Mouse (Mus musculus): Measurements from ENCODE around the gene Agap1. TPM values are rescaled to one million over a fixed set of nuclear protein-coding genes. Genes with fewer than 3 reads are reported as not detected.

Gene Agap1
- polyA plus RNA-seq, 1 experiment from 2014 or later: 42.6 TPM

- H3K27me3 ChIP-seq (replicated peaks): no peaks in the 10 kb centered on the region
- no peak overlapping the region for H3K9ac ChIP-seq (replicated peaks)
- peaks cover 6% of the 10 kb centered on the region; the same call in 1 of the 2 replicates for H3K36me3 ChIP-seq
- 83% methylated on average over 4 of the region's 4 CpGs for WGBS
- ATAC-seq (ENCODE audit: low FRiP score): no peak
- H3K4me2 ChIP-seq: no peak overlapping the region
- peaks cover 35% of the 10 kb centered on the region for H3K4me1 ChIP-seq
- H3K27ac ChIP-seq (replicated peaks): no peak overlapping the region
- H3K9me3 ChIP-seq (replicated peaks): no peaks in the 10 kb centered on the region
- no peak overlapping the region for H3K4me3 ChIP-seq (replicated peaks)
Observed at GRCm38 (mm10) chr1:89593219-89593618, 138.6 kb downstream of the Agap1 start.

- no peak overlapping the region for H3K9ac ChIP-seq (replicated peaks)
- no peaks in the 10 kb centered on the region for H3K27me3 ChIP-seq (replicated peaks)
- peaks cover 6% of the 10 kb centered on the region; the same call in 1 of the 2 replicates for H3K36me3 ChIP-seq
- ATAC-seq (ENCODE audit: low FRiP score): no peak
- 93% methylated on average over 8 of the region's 8 CpGs for WGBS
- H3K27ac ChIP-seq (replicated peaks): no peak overlapping the region
- H3K9me3 ChIP-seq (replicated peaks): no peaks in the 10 kb centered on the region
- peaks cover 52% of the 10 kb centered on the region for H3K4me1 ChIP-seq
- H3K4me3 ChIP-seq (replicated peaks): no peak overlapping the region
- H3K4me2 ChIP-seq: no peak overlapping the region
Observed at GRCm38 (mm10) chr1:89594999-89595398, 140.4 kb downstream of the Agap1 start.

GRCm38 (mm10) chr1:89595421-89595820 lies 140.8 kb downstream of the Agap1 start:
- Histone ChIP-seq H3K27ac (replicated peaks) (no peak overlapping the region), H3K4me2 (no peak overlapping the region), H3K9ac (replicated peaks) (no peak overlapping the region), H3K36me3 (peaks cover 6% of the 10 kb centered on the region; the same call in 1 of the 2 replicates), H3K4me3 (replicated peaks) (no peak overlapping the region), H3K27me3 (replicated peaks) (no peaks in the 10 kb centered on the region), H3K4me1 (peaks cover 56% of the 10 kb centered on the region), H3K9me3 (replicated peaks) (no peaks in the 10 kb centered on the region)
- 93% methylated on average over 7 of the region's 7 CpGs for WGBS
- no peak for ATAC-seq (ENCODE audit: low FRiP score)

- H3K4me3 ChIP-seq (replicated peaks): no peak overlapping the region
- WGBS: 95% methylated on average over 2 of the region's 2 CpGs
- no peak overlapping the region for H3K27ac ChIP-seq (replicated peaks)
- no peak overlapping the region for H3K4me2 ChIP-seq
- H3K4me1 ChIP-seq: peaks cover 64% of the 10 kb centered on the region
- H3K36me3 ChIP-seq: peaks cover 6% of the 10 kb centered on the region; the same call in 1 of the 2 replicates
- H3K9me3 ChIP-seq (replicated peaks): no peaks in the 10 kb centered on the region
- H3K9ac ChIP-seq (replicated peaks): no peak overlapping the region
- ATAC-seq (ENCODE audit: low FRiP score): no peak
- H3K27me3 ChIP-seq (replicated peaks): no peaks in the 10 kb centered on the region
Observed at GRCm38 (mm10) chr1:89596223-89596622, 141.6 kb downstream of the Agap1 start.

GRCm38 (mm10) chr1:89598906-89599305 lies 144.3 kb downstream of the Agap1 start:
- Histone ChIP-seq H3K9ac (replicated peaks) (no peak overlapping the region), H3K27me3 (replicated peaks) (no peaks in the 10 kb centered on the region), H3K36me3 (no peaks in the 10 kb centered on the region), H3K9me3 (replicated peaks) (no peaks in the 10 kb centered on the region), H3K27ac (replicated peaks) (0 out of 2 replicates have a peak overlapping the region, but pooled peaks have one; percentile 2), H3K4me2 (no peak overlapping the region), H3K4me1 (peaks cover 80% of the 10 kb centered on the region), H3K4me3 (replicated peaks) (no peak overlapping the region)
- 68% methylated on average over 5 of the region's 5 CpGs for WGBS
- no peak for ATAC-seq (ENCODE audit: low FRiP score)

- Histone ChIP-seq H3K9me3 (replicated peaks) (no peaks in the 10 kb centered on the region), H3K36me3 (no peaks in the 10 kb centered on the region), H3K4me1 (peaks cover 77% of the 10 kb centered on the region), H3K4me2 (no peak overlapping the region), H3K9ac (replicated peaks) (no peak overlapping the region; the same call in 1 of the 2 replicates), H3K4me3 (replicated peaks) (no peak overlapping the region), H3K27me3 (replicated peaks) (no peaks in the 10 kb centered on the region), H3K27ac (replicated peaks) (peak overlapping the region; percentile 54; the same call in 1 of the 2 replicates)
- 80% methylated on average over 11 of the region's 11 CpGs for WGBS
- ATAC-seq (ENCODE audit: low FRiP score): no peak
Observed at GRCm38 (mm10) chr1:89599983-89600741, 145.6 kb downstream of the Agap1 start.

GRCm38 (mm10) chr1:89601349-89601748 lies 146.7 kb downstream of the Agap1 start:
- no peaks in the 10 kb centered on the region for H3K9me3 ChIP-seq (replicated peaks)
- H3K36me3 ChIP-seq: 0 out of 2 replicates have a peak, but pooled peaks cover 4% of the 10 kb centered on the region
- H3K27me3 ChIP-seq (replicated peaks): no peaks in the 10 kb centered on the region
- H3K4me1 ChIP-seq: peaks cover 80% of the 10 kb centered on the region
- H3K9ac ChIP-seq (replicated peaks): no peak overlapping the region
- H3K27ac ChIP-seq (replicated peaks): no peak overlapping the region
- WGBS: 85% methylated on average over 7 of the region's 7 CpGs
- no peak for ATAC-seq (ENCODE audit: low FRiP score)
- no peak overlapping the region for H3K4me2 ChIP-seq
- H3K4me3 ChIP-seq (replicated peaks): no peak overlapping the region

- H3K36me3 ChIP-seq: 0 out of 2 replicates have a peak, but pooled peaks cover 4% of the 10 kb centered on the region
- 54% methylated on average over 7 of the region's 7 CpGs for WGBS
- H3K4me1 ChIP-seq: peaks cover 79% of the 10 kb centered on the region
- H3K4me2 ChIP-seq: no peak overlapping the region
- H3K27me3 ChIP-seq (replicated peaks): no peaks in the 10 kb centered on the region
- no peak overlapping the region for H3K27ac ChIP-seq (replicated peaks)
- no peak overlapping the region for H3K9ac ChIP-seq (replicated peaks)
- H3K9me3 ChIP-seq (replicated peaks): no peaks in the 10 kb centered on the region
- no peak overlapping the region for H3K4me3 ChIP-seq (replicated peaks)
- ATAC-seq (ENCODE audit: low FRiP score): no peak
Observed at GRCm38 (mm10) chr1:89602879-89603278, 148.3 kb downstream of the Agap1 start.

- Histone ChIP-seq H3K4me1 (peaks cover 53% of the 10 kb centered on the region), H3K36me3 (peaks cover 26% of the 10 kb centered on the region), H3K9me3 (replicated peaks) (no peaks in the 10 kb centered on the region), H3K4me2 (no peak overlapping the region), H3K27ac (replicated peaks) (peak overlapping the region; percentile 23; the same call in 1 of the 2 replicates), H3K27me3 (replicated peaks) (no peaks in the 10 kb centered on the region), H3K9ac (replicated peaks) (no peak overlapping the region), H3K4me3 (replicated peaks) (no peak overlapping the region)
- ATAC-seq (ENCODE audit: low FRiP score): peak; percentile 21; the same call in 1 of the 2 replicates
- 33% methylated on average over 5 of the region's 5 CpGs for whole genome bisulfite sequencing
Observed at GRCm38 (mm10) chr1:89606612-89607011, 152.0 kb downstream of the Agap1 start.

- no peak overlapping the region for H3K4me2 ChIP-seq
- H3K9ac ChIP-seq (replicated peaks): no peak overlapping the region
- WGBS: 100% methylated on average over 4 of the region's 4 CpGs
- no peak overlapping the region for H3K4me3 ChIP-seq (replicated peaks)
- H3K36me3 ChIP-seq: peaks cover 37% of the 10 kb centered on the region
- H3K4me1 ChIP-seq: peaks cover 40% of the 10 kb centered on the region
- no peaks in the 10 kb centered on the region; the same call in 1 of the 2 replicates for H3K9me3 ChIP-seq (replicated peaks)
- no peak for ATAC-seq (ENCODE audit: low FRiP score)
- no peaks in the 10 kb centered on the region for H3K27me3 ChIP-seq (replicated peaks)
- no peak overlapping the region for H3K27ac ChIP-seq (replicated peaks)
Observed at GRCm38 (mm10) chr1:89608766-89609165, 154.2 kb downstream of the Agap1 start.

- H3K27ac ChIP-seq (replicated peaks): no peak overlapping the region
- no peak for ATAC-seq (ENCODE audit: low FRiP score)
- no peak overlapping the region for H3K9ac ChIP-seq (replicated peaks)
- peaks cover 30% of the 10 kb centered on the region for H3K4me1 ChIP-seq
- no peaks in the 10 kb centered on the region; the same call in 1 of the 2 replicates for H3K9me3 ChIP-seq (replicated peaks)
- 93% methylated on average over 5 of the region's 5 CpGs for WGBS
- H3K27me3 ChIP-seq (replicated peaks): no peaks in the 10 kb centered on the region
- H3K36me3 ChIP-seq: peaks cover 39% of the 10 kb centered on the region
- no peak overlapping the region for H3K4me2 ChIP-seq
- H3K4me3 ChIP-seq (replicated peaks): no peak overlapping the region
Observed at GRCm38 (mm10) chr1:89609964-89610363, 155.4 kb downstream of the Agap1 start.

- WGBS: 82% methylated on average over 6 of the region's 6 CpGs
- Histone ChIP-seq H3K4me2 (no peak overlapping the region), H3K9me3 (replicated peaks) (no peaks in the 10 kb centered on the region; the same call in 1 of the 2 replicates), H3K27me3 (replicated peaks) (no peaks in the 10 kb centered on the region), H3K9ac (replicated peaks) (no peak overlapping the region), H3K4me3 (replicated peaks) (no peak overlapping the region), H3K27ac (replicated peaks) (no peak overlapping the region), H3K4me1 (peaks cover 22% of the 10 kb centered on the region), H3K36me3 (peaks cover 35% of the 10 kb centered on the region)
- no peak for ATAC-seq (ENCODE audit: low FRiP score)
Observed at GRCm38 (mm10) chr1:89611521-89611920, 156.9 kb downstream of the Agap1 start.

Measured in neural tube, embryonic 15.5 days (tissue).